Mouse (Mus musculus): ENCODE measurements at regions not wholly inside any gene's neighbourhood (a gene's known extent, or its start where the extent isn't known, plus 50 kb on each side); places are given as distances from the start of the nearest gene placed in this dataset.

DNA sequence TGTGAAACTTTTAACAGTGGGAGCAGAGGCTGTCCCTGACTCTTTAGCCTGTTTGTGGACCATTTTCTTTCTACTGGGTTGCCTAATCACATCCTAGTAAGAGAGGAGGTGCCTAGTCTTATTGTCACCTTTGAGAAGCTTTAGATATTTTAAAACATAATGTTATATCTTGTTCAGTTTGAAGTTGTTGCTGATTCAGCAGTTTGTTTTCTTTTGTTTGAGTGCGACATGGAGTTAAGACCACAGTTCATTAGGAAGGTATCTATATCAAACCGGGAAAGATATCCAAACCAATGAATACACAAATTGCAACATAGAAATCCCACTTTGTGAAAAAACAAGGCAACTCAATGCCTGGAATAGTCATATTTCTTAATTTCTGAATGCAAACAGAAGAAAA lies 359.5 kb upstream of the 2610001J05Rik start:
- TF ChIP-seq POLR2A (IDR thresholded peaks at IDR 0.05; ENCODE audit: borderline replicate concordance, insufficient read depth, low read length) (no peak), CTCF (IDR thresholded peaks at IDR 0.05; ENCODE audit: borderline replicate concordance, insufficient read depth, low read depth, low read length) (no peak)
